In the genomic region with DNA sequence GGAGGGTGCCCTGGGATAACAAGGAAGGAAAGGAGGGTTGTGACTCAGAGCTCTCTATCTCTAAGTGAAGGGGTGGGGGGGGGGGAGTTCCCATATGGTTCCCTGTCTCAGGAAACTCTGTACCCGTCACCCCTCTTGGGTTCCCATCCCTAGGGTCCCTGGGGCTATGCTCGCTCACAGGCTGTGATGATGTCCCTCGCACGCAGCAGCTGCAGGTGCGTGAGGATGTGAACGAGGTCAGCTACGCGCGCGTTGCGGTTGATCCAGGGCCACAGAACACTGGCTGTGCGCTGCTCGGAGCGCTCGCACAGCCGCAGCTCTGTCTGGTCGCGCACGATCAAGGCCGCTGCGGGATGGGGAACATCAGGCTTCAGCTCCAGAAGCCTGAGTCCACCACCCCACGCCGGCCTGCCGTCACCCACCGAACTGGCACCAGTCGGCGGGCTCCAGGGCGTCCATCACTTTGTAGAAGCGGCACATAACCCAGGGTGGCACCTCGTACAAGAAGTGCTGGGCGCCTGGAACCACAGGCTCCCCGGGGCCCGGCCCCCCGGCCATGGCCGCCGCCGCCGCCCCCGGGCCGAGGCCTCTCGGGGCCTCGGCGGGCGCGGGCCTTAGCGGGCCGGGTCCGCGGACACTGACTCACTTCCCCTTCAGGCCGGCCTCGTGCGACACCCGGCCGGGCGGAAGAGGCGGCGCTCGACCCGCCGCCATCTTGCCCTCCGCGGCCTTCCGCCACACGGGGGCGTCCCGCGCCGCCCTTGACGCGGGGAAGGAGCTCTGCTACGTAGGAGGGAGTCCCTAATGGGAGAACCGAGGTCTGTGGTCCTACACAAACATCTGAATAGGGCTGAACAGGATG, we compare ENCODE assay signal across 8 mouse cellular contexts. TPM values are rescaled to one million over a fixed set of nuclear protein-coding genes. Genes with fewer than 3 reads are reported as not detected.
DNase-seq lines count a peak whose midpoint lies in the region; ATAC-seq and TF ChIP-seq lines count a peak whose summit lies in the region.

Gene Irak1 (minus strand): TSS at position 731 of the 862 bp plus-strand sequence.

- H3K36me3 ChIP-seq in hindbrain, embryonic 12.5 days: 0 out of 2 replicates have a peak, but pooled peaks cover 8% of the 10 kb centered on the region

- H3K4me1 ChIP-seq in hindbrain, embryonic 12.5 days: peaks cover 5% of the 10 kb centered on the region; the same call in 1 of the 2 replicates

- POLR2A ChIA-PET in Patski (lab: Charles Lee): interaction anchor here (0.6 to 1.4 kb wide), 5 partner anchors 8 to 109 kb away, joined by 3 to 5 read pairs (median 4); partner anchors contain the start of gene Hcfc1

- 17% methylated on average over 65 of the region's 72 CpGs for whole genome bisulfite sequencing in hindbrain, embryonic 12.5 days

- peak within 1 kb of the TSS; percentile 63 for H3K4me2 ChIP-seq in hindbrain, embryonic 12.5 days (replicated peaks)

- H3K27me3 ChIP-seq in Patski: peaks cover 3% of the 10 kb centered on the region
- H3K27me3 ChIP-seq in hindbrain, embryonic 12.5 days: no peaks in the 10 kb centered on the region

- peak within 1 kb of the TSS; percentile 52 for H3K4me3 ChIP-seq in hindbrain, embryonic 12.5 days

- ATAC-seq in Patski: peak; percentile 90
- ATAC-seq in hindbrain, embryonic 12.5 days (ENCODE audit: low FRiP score): peak; percentile 90

- DNase-seq in Patski (ENCODE audit: low read depth, low spot score): no peak
- peak; percentile 87 to 90 for DNase-seq in cerebellum, postnatal 10 days
- peak; percentile 23 to 45 for DNase-seq in frontal cortex, postnatal 14 days (ENCODE audit: low spot score in 2 of 2)
- peak; percentile 70 to 82 for DNase-seq in layer of hippocampus, postnatal 10 days (ENCODE audit: low spot score in 2 of 2)
- peak; percentile 89 for DNase-seq in lung, postnatal 10 days
- peak; percentile 73 for DNase-seq in ovary, postnatal 14 days (ENCODE audit: low spot score)
- DNase-seq in thymus, postnatal 14 days: peak; percentile 85

- H3K27ac ChIP-seq in hindbrain, embryonic 12.5 days: peak within 1 kb of the TSS; percentile 88

- peak within 1 kb of the TSS; percentile 75 for H3K9ac ChIP-seq in hindbrain, embryonic 12.5 days

- CTCF ChIA-PET in Patski (lab: Charles Lee): interaction anchor here (1.0 to 2.6 kb wide), 8 partner anchors 9 to 54 kb away, joined by 3 to 10 read pairs (median 3); no protein-coding TSS in a partner anchor

- TF ChIP-seq CTCF in Patski (IDR thresholded peaks at IDR 0.05): no peak

- no peaks in the 10 kb centered on the region for H3K9me3 ChIP-seq in hindbrain, embryonic 12.5 days (replicated peaks)

- in situ Hi-C loops in Patski (cut with MboI; ENCODE audit: low pct_unique_long_range_greater_than_20kb): loop anchor here (5.0 to 10.0 kb wide), 2 partner anchors 56 to 391 kb away; partner anchors contain the start of gene Hcfc1

RNA-seq across cellular contexts. Expression of gene Irak1, which starts in this region (rescaled TPM):
- polyA plus RNA-seq in Patski (2021): 106 TPM
- 53.9 and 58.2 TPM in 2 replicates for polyA plus RNA-seq in hindbrain, embryonic 12.5 days (2016; fragmentation: Nextera tagmentation; extraction: Ambion mirVana)
- 10 to 100 TPM; 52.5 to 52.9 TPM for total RNA-seq in layer of hippocampus, postnatal 10 days (2021)
